Mouse (Mus musculus) megakaryocyte, embryonic 14.5 days (primary cell): ENCODE results near the gene Tmem63c.

Source experiments
- FLI1 ChIP-seq: IDR thresholded peaks from 2 replicates; pipeline ENCODE4 v1.6.1; 2012; ENCODE audit warnings: low read length, inconsistent platforms, mixed read lengths
- GATA1 ChIP-seq: IDR thresholded peaks from 3 replicates; pipeline ENCODE4 v1.6.1; 2012; ENCODE audit warnings: mixed read lengths, low read length, inconsistent platforms, borderline replicate concordance

GRCm38 (mm10) chr12:87031163-87031763 lies 10.1 kb downstream of the Tmem63c start:
- TF ChIP-seq FLI1 (no peak), GATA1 (no peak)
